Mouse (Mus musculus): Measurements from ENCODE around the gene Nlrp10. TPM values are rescaled to one million over a fixed set of nuclear protein-coding genes. Genes with fewer than 3 reads are reported as not detected.

Nlrp10 gene
- polyA plus RNA-seq, 1 experiment, result 0.06 TPM

DNA sequence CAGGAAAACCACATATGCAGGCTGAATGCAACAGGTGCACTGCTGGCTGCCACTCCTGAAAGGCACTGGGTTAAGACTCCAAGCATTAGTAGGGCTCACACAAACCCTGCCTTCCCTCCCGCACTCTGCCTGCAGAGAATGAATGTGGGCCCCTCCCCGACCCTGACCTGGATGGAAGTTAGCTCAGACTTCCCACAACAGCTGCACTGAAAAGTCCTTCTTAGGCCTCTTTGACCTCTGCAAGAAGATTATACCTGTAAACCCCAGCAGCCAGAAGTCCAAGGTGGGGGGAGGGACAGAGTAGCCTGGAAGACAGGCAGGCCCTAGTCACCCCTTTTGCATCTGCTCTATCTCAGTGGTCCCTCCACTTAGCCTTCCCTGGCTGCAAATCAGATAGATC lies 19.3 kb upstream of the Nlrp10 start:
- H3K27me3 ChIP-seq (ENCODE audit: control insufficient read depth, insufficient read depth, insufficient read length), result peaks cover 13% of the 10 kb centered on the region
- H3K79me2 ChIP-seq (ENCODE audit: control insufficient read depth, insufficient read depth), result no peaks in the 10 kb centered on the region
- TF ChIP-seq E2F4 (IDR thresholded peaks at IDR 0.05; ENCODE audit: insufficient read depth) (no peak), MAX (IDR thresholded peaks at IDR 0.05; ENCODE audit: low read depth) (no peak), POLR2A (IDR thresholded peaks at IDR 0.05; ENCODE audit: insufficient read length, low read depth) (no peak), TCF12 (IDR thresholded peaks at IDR 0.05; ENCODE audit: insufficient read depth, poor library complexity, severe bottlenecking) (no peak), CEBPB (IDR thresholded peaks at IDR 0.05; ENCODE audit: insufficient read depth, poor library complexity, severe bottlenecking) (no peak)
- H3K4me3 ChIP-seq, result no peak overlapping the region
- H3K36me3 ChIP-seq (ENCODE audit: control insufficient read depth, insufficient read depth), result no peaks in the 10 kb centered on the region
- H3ac ChIP-seq (ENCODE audit: control insufficient read depth, insufficient read length), result no peak overlapping the region
- no peak overlapping the region for H3K4me2 ChIP-seq (ENCODE audit: low read depth)

GRCm38 (mm10) chr7:108948611-108949010 lies 18.6 kb upstream of the Nlrp10 start:
- no peak overlapping the region for H3ac ChIP-seq (ENCODE audit: control insufficient read depth, insufficient read length)
- H3K27me3 ChIP-seq (ENCODE audit: control insufficient read depth, insufficient read depth, insufficient read length), result peaks cover 13% of the 10 kb centered on the region
- no peak overlapping the region for H3K4me2 ChIP-seq (ENCODE audit: low read depth)
- H3K4me3 ChIP-seq, result no peak overlapping the region
- TF ChIP-seq TCF3 (IDR thresholded peaks at IDR 0.05; ENCODE audit: insufficient read length, low read depth) (no peak), MYOG (IDR thresholded peaks at IDR 0.05; ENCODE audit: control insufficient read depth in 1 of 3, insufficient read depth in 1 of 3, insufficient read length in 2 of 3, low read depth in 2 of 3) (no peak), CEBPB (IDR thresholded peaks at IDR 0.05; ENCODE audit: insufficient read depth, poor library complexity, severe bottlenecking) (no peak), MAX (IDR thresholded peaks at IDR 0.05; ENCODE audit: low read depth) (no peak), SRF (IDR thresholded peaks at IDR 0.05; ENCODE audit: control insufficient read depth, insufficient read length, low read depth) (no peak), MYOD1 (IDR thresholded peaks at IDR 0.05; ENCODE audit: control insufficient read depth in 1 of 3, insufficient read length in 2 of 3, low read depth in 2 of 3) (no peak), POLR2A (IDR thresholded peaks at IDR 0.05; ENCODE audit: insufficient read length, low read depth) (no peak)
- no peaks in the 10 kb centered on the region for H3K79me2 ChIP-seq (ENCODE audit: control insufficient read depth, insufficient read depth)
- no peaks in the 10 kb centered on the region for H3K36me3 ChIP-seq (ENCODE audit: control insufficient read depth, insufficient read depth)

- H3K79me2 ChIP-seq (ENCODE audit: control insufficient read depth, insufficient read depth), result no peaks in the 10 kb centered on the region
- H3K27me3 ChIP-seq (ENCODE audit: control insufficient read depth, insufficient read depth, insufficient read length), result no peaks in the 10 kb centered on the region
- TF ChIP-seq POLR2AphosphoS2 (IDR thresholded peaks at IDR 0.05; ENCODE audit: insufficient read length, low read depth) (no peak), USF1 (IDR thresholded peaks at IDR 0.05; ENCODE audit: low read depth) (no peak), CEBPB (IDR thresholded peaks at IDR 0.05; ENCODE audit: insufficient read depth, poor library complexity, severe bottlenecking) (no peak), REST (IDR thresholded peaks at IDR 0.05; ENCODE audit: insufficient read depth, insufficient read length) (no peak), MYOD1 (IDR thresholded peaks at IDR 0.05; ENCODE audit: control insufficient read depth in 1 of 3, insufficient read length in 2 of 3, low read depth in 2 of 3) (no peak), MYOG (IDR thresholded peaks at IDR 0.05; ENCODE audit: control insufficient read depth in 1 of 3, insufficient read depth in 1 of 3, insufficient read length in 2 of 3, low read depth in 2 of 3) (no peak), SRF (IDR thresholded peaks at IDR 0.05; ENCODE audit: control insufficient read depth, insufficient read length, low read depth) (no peak), POLR2A (IDR thresholded peaks at IDR 0.05; ENCODE audit: insufficient read length, low read depth) (no peak), TCF3 (IDR thresholded peaks at IDR 0.05; ENCODE audit: insufficient read length, low read depth) (no peak), MAX (IDR thresholded peaks at IDR 0.05; ENCODE audit: low read depth) (no peak)
- no peak overlapping the region for H3ac ChIP-seq (ENCODE audit: control insufficient read depth, insufficient read length)
- H3K4me3 ChIP-seq, result no peak overlapping the region
- H3K4me2 ChIP-seq (ENCODE audit: low read depth), result no peak overlapping the region
- H3K36me3 ChIP-seq (ENCODE audit: control insufficient read depth, insufficient read depth), result peaks cover 17% of the 10 kb centered on the region
Measured at GRCm38 (mm10) chr7:108944002-108944401, 14.0 kb upstream of the Nlrp10 start.

GRCm38 (mm10) chr7:108941466-108941865 lies 11.5 kb upstream of the Nlrp10 start:
- H3ac ChIP-seq (ENCODE audit: control insufficient read depth, insufficient read length), result no peak overlapping the region
- H3K4me2 ChIP-seq (ENCODE audit: low read depth), result no peak overlapping the region
- no peak for TF ChIP-seq SRF (IDR thresholded peaks at IDR 0.05; ENCODE audit: control insufficient read depth, insufficient read length, low read depth)
- H3K36me3 ChIP-seq (ENCODE audit: control insufficient read depth, insufficient read depth), result peaks cover 25% of the 10 kb centered on the region
- no peak overlapping the region for H3K4me3 ChIP-seq
- no peaks in the 10 kb centered on the region for H3K27me3 ChIP-seq (ENCODE audit: control insufficient read depth, insufficient read depth, insufficient read length)
- H3K79me2 ChIP-seq (ENCODE audit: control insufficient read depth, insufficient read depth), result peaks cover 9% of the 10 kb centered on the region

GRCm38 (mm10) chr7:108936591-108936990 lies 6.6 kb upstream of the Nlrp10 start:
- TF ChIP-seq CEBPB (IDR thresholded peaks at IDR 0.05; ENCODE audit: insufficient read depth, poor library complexity, severe bottlenecking) (no peak), SRF (IDR thresholded peaks at IDR 0.05; ENCODE audit: control insufficient read depth, insufficient read length, low read depth) (no peak), TCF12 (IDR thresholded peaks at IDR 0.05; ENCODE audit: insufficient read depth, poor library complexity, severe bottlenecking) (no peak), REST (IDR thresholded peaks at IDR 0.05; ENCODE audit: insufficient read depth, insufficient read length) (no peak), MYOG (IDR thresholded peaks at IDR 0.05; ENCODE audit: control insufficient read depth in 1 of 3, insufficient read depth in 1 of 3, insufficient read length in 2 of 3, low read depth in 2 of 3) (no peak), POLR2AphosphoS2 (IDR thresholded peaks at IDR 0.05; ENCODE audit: insufficient read length, low read depth) (no peak), MYOD1 (IDR thresholded peaks at IDR 0.05; ENCODE audit: control insufficient read depth in 1 of 3, insufficient read length in 2 of 3, low read depth in 2 of 3) (no peak), USF1 (IDR thresholded peaks at IDR 0.05; ENCODE audit: low read depth) (no peak), E2F4 (IDR thresholded peaks at IDR 0.05; ENCODE audit: insufficient read depth) (no peak)
- Histone ChIP-seq H3ac (ENCODE audit: control insufficient read depth, insufficient read length) (no peak overlapping the region), H3K36me3 (ENCODE audit: control insufficient read depth, insufficient read depth) (peaks cover 20% of the 10 kb centered on the region), H3K79me2 (ENCODE audit: control insufficient read depth, insufficient read depth) (peaks cover 25% of the 10 kb centered on the region), H3K4me3 (no peak overlapping the region), H3K4me2 (ENCODE audit: low read depth) (no peak overlapping the region), H3K27me3 (ENCODE audit: control insufficient read depth, insufficient read depth, insufficient read length) (no peaks in the 10 kb centered on the region)
